Comparison of ENCODE assay signal across 7 mouse cellular contexts in genomic region chr12:70968141-70968790, GRCm38 (mm10). TPM values are rescaled to one million over a fixed set of nuclear protein-coding genes. Genes with fewer than 3 reads are reported as not detected.
DNase-seq lines count a peak whose midpoint lies in the region; ATAC-seq lines count a peak whose summit lies in the region.

No protein-coding gene starts in this region.

- ATAC-seq in granulocyte monocyte progenitor cell, adult 5-6 weeks (replicated peaks; ENCODE audit: poor library complexity, severe bottlenecking) = peak; percentile 87
- ATAC-seq in midbrain, embryonic 12.5 days (ENCODE audit: low FRiP score, low read depth) = peak; percentile 83

- H3K27ac ChIP-seq in limb, embryonic 10.5 days = peak overlapping the region; percentile 92
- H3K27ac ChIP-seq in midbrain, embryonic 12.5 days (replicated peaks) = peak overlapping the region; percentile 78

- DNase-seq in adrenal gland, adult 8-10 months = peak; percentile 76
- peak; percentile 88 for DNase-seq in embryo, embryonic 9.5 days (ENCODE audit: extremely low spot score)
- peak; percentile 82 for DNase-seq in kidney, adult 18-20 months
- DNase-seq in limb, embryonic 10.5 days (ENCODE audit: low spot score) = peak; percentile 79
- DNase-seq in spleen, adult 12 weeks (ENCODE audit: low spot score) = peak; percentile 74

- H3K4me3 ChIP-seq in limb, embryonic 10.5 days = peak overlapping the region; percentile 66
- H3K4me3 ChIP-seq in midbrain, embryonic 12.5 days = peak overlapping the region; percentile 60

- no peaks in the 10 kb centered on the region for H3K9me3 ChIP-seq in limb, embryonic 10.5 days (replicated peaks)
- no peaks in the 10 kb centered on the region for H3K9me3 ChIP-seq in midbrain, embryonic 12.5 days

- H3K27me3 ChIP-seq in limb, embryonic 10.5 days (ENCODE audit: low read depth, poor library complexity, severe bottlenecking) = no peaks in the 10 kb centered on the region
- no peaks in the 10 kb centered on the region for H3K27me3 ChIP-seq in midbrain, embryonic 12.5 days

- H3K4me2 ChIP-seq in midbrain, embryonic 12.5 days (replicated peaks) = peak overlapping the region; percentile 53

- under 1% methylated on average over 35 of the region's 35 CpGs for WGBS in limb, embryonic 10.5 days
- under 1% methylated on average over 35 of the region's 35 CpGs for WGBS in midbrain, embryonic 12.5 days

- peaks cover 11% of the 10 kb centered on the region for H3K36me3 ChIP-seq in limb, embryonic 10.5 days
- peaks cover 11% of the 10 kb centered on the region for H3K36me3 ChIP-seq in midbrain, embryonic 12.5 days

- peak overlapping the region; percentile 61 for H3K9ac ChIP-seq in midbrain, embryonic 12.5 days (replicated peaks)

- peaks cover 9% of the 10 kb centered on the region for H3K4me1 ChIP-seq in limb, embryonic 10.5 days
- no peaks in the 10 kb centered on the region for H3K4me1 ChIP-seq in midbrain, embryonic 12.5 days

RNA-seq across cellular contexts. Expression of gene Psma3, which starts 6.2 kb away (rescaled TPM):
- 100 to 1,000 TPM; 310 to 386 (median 323) TPM for total RNA-seq in adrenal gland, adult 8-10 months (2022)
- 400 and 405 TPM in 2 replicates for total RNA-seq in granulocyte monocyte progenitor cell, adult 5-6 weeks (2014; fragmentation: Nextera tagmentation)
- 401 and 460 TPM in 2 replicates for total RNA-seq in granulocyte monocyte progenitor cell, adult 5-6 weeks (2017)
- 656 and 733 TPM in 2 replicates for polyA plus RNA-seq in limb, embryonic 10.5 days (2016; fragmentation: Nextera tagmentation; extraction: Ambion mirVana)
- polyA plus RNA-seq in midbrain, embryonic 12.5 days (2016; fragmentation: Nextera tagmentation; extraction: Ambion mirVana) = 533 and 555 TPM in 2 replicates

RNA-seq across cellular contexts. Expression of gene Actr10, which starts 30.6 kb away (rescaled TPM):
- 100 to 1,000 TPM; 177 to 222 (median 203) TPM for total RNA-seq in adrenal gland, adult 8-10 months (2022)
- 52.2 and 73.9 TPM in 2 replicates for total RNA-seq in granulocyte monocyte progenitor cell, adult 5-6 weeks (2014; fragmentation: Nextera tagmentation)
- 65.9 and 74.6 TPM in 2 replicates for total RNA-seq in granulocyte monocyte progenitor cell, adult 5-6 weeks (2017)
- 221 and 232 TPM in 2 replicates for polyA plus RNA-seq in limb, embryonic 10.5 days (2016; fragmentation: Nextera tagmentation; extraction: Ambion mirVana)
- polyA plus RNA-seq in midbrain, embryonic 12.5 days (2016; fragmentation: Nextera tagmentation; extraction: Ambion mirVana) = 232 and 235 TPM in 2 replicates

RNA-seq across cellular contexts. Expression of gene Arid4a, which starts 47.5 kb away (rescaled TPM):
- 10 to 100 TPM; 20.6 to 32.2 (median 23.4) TPM for total RNA-seq in adrenal gland, adult 8-10 months (2022)
- total RNA-seq in granulocyte monocyte progenitor cell, adult 5-6 weeks (2014; fragmentation: Nextera tagmentation) = 23.8 and 26.9 TPM in 2 replicates
- 43.3 and 46.0 TPM in 2 replicates for total RNA-seq in granulocyte monocyte progenitor cell, adult 5-6 weeks (2017)
- 24.8 and 31.2 TPM in 2 replicates for polyA plus RNA-seq in limb, embryonic 10.5 days (2016; fragmentation: Nextera tagmentation; extraction: Ambion mirVana)
- 35.8 and 37.1 TPM in 2 replicates for polyA plus RNA-seq in midbrain, embryonic 12.5 days (2016; fragmentation: Nextera tagmentation; extraction: Ambion mirVana)

Comparison
In these comparisons a context has a peak if more than half of its experiments do, and no peak if none do; other contexts are left out.
1. Peak in every context shown above with its lines: DNase-seq, ATAC-seq, H3K4me3 ChIP-seq and H3K27ac ChIP-seq.